Mouse (Mus musculus) intestine, embryonic 16.5 days (tissue): Measurements from ENCODE around the gene Iqcf3. TPM values are rescaled to one million over a fixed set of nuclear protein-coding genes. Genes with fewer than 3 reads are reported as not detected.

Source experiments
- ATAC-seq: fragments of 200-750 bp; cut with Nextera tagmentation; 2 replicates; pipeline ENCODE4 v1.8.0; 2017; ENCODE audit warnings: moderate TSS enrichment, moderate library complexity
- H3K27ac ChIP-seq: fragments of 300-500 bp; sonication (generic); 2 replicates; pipeline ENCODE4 v1.5.1; 2014; ENCODE audit warnings: mild to moderate bottlenecking, low read length
- H3K27me3 ChIP-seq: fragments of 300-500 bp; sonication (generic); replicated peaks from 2 replicates; pipeline ENCODE4 v1.6.1; 2014; ENCODE audit warnings: low read length, control low read depth, mixed read lengths; ENCODE audit not compliant: control insufficient read depth, insufficient read depth
- H3K36me3 ChIP-seq: fragments of 300-500 bp; sonication (generic); 2 replicates; pipeline ENCODE4 v1.6.1; 2014; ENCODE audit warnings: low read length, control low read depth; ENCODE audit not compliant: control insufficient read depth, insufficient read depth
- H3K4me1 ChIP-seq: fragments of 300-500 bp; sonication (generic); 2 replicates; pipeline ENCODE4 v1.6.1; 2014; ENCODE audit warnings: low read length, control low read depth, mixed read lengths; ENCODE audit not compliant: control insufficient read depth, insufficient read depth
- H3K4me2 ChIP-seq: fragments of 300-500 bp; sonication (generic); 2 replicates; pipeline ENCODE4 v1.6.1; 2014; ENCODE audit warnings: low read depth, low read length, control low read depth
- H3K4me3 ChIP-seq: fragments of 300-500 bp; sonication (generic); 2 replicates; pipeline ENCODE4 v1.5.1; 2014; ENCODE audit warnings: mild to moderate bottlenecking, low read length
- H3K9ac ChIP-seq: fragments of 300-500 bp; sonication (generic); 2 replicates; pipeline ENCODE4 v1.6.1; 2014; ENCODE audit warnings: low read depth, low read length
- H3K9me3 ChIP-seq: fragments of 300-500 bp; sonication (generic); 2 replicates; pipeline ENCODE4 v1.6.1; 2016; ENCODE audit warnings: low read length, control low read depth; ENCODE audit not compliant: control insufficient read depth
- WGBS: fragments of 180-500 bp; shearing (Covaris S2); extraction: QIAGEN DNeasy Blood & Tissue Kit; methylation state at CpG from one replicate; pipeline ENCODE4 v1.1.7; 2014; 5-methylcytosine and 5-hydroxymethylcytosine counted together
- polyA plus RNA-seq: library from polyadenylated mRNA; unstranded; fragments of >200 nt; fragmentation: Nextera tagmentation; extraction: Ambion mirVana; gene quantifications from 2 replicates; pipeline ENCODE4 v1.2.1, GENCODE M21; 2015

Gene Iqcf3
- polyA plus RNA-seq, 1 experiment from 2014 or later, result not detected

DNA sequence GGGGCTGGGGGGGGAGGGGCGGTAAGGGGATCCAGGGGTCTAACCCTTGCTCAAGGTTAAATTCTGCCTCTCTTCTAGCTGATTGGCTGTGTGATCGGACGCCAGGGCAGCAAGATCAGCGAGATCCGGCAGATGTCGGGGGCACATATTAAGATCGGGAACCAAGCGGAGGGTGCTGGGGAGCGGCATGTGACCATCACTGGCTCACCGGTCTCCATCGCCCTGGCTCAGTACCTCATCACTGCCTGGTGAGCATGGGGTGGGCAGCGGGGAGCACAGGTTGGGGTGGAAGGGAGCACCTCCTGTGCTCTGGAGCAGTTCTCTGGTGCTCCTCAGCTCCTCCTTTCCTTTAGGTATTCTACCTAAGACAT lies 99.0 kb downstream of the Iqcf3 start:
- ATAC-seq, result no peak
- no peak overlapping the region for H3K9ac ChIP-seq
- H3K9me3 ChIP-seq, result no peaks in the 10 kb centered on the region
- H3K27me3 ChIP-seq, result peaks cover 21% of the 10 kb centered on the region
- no peak overlapping the region for H3K4me2 ChIP-seq
- peaks cover 16% of the 10 kb centered on the region for H3K4me1 ChIP-seq
- no peak overlapping the region for H3K4me3 ChIP-seq
- H3K27ac ChIP-seq, result no peak overlapping the region
- WGBS, result 94% methylated on average over 12 of the region's 12 CpGs
- no peaks in the 10 kb centered on the region for H3K36me3 ChIP-seq

DNA sequence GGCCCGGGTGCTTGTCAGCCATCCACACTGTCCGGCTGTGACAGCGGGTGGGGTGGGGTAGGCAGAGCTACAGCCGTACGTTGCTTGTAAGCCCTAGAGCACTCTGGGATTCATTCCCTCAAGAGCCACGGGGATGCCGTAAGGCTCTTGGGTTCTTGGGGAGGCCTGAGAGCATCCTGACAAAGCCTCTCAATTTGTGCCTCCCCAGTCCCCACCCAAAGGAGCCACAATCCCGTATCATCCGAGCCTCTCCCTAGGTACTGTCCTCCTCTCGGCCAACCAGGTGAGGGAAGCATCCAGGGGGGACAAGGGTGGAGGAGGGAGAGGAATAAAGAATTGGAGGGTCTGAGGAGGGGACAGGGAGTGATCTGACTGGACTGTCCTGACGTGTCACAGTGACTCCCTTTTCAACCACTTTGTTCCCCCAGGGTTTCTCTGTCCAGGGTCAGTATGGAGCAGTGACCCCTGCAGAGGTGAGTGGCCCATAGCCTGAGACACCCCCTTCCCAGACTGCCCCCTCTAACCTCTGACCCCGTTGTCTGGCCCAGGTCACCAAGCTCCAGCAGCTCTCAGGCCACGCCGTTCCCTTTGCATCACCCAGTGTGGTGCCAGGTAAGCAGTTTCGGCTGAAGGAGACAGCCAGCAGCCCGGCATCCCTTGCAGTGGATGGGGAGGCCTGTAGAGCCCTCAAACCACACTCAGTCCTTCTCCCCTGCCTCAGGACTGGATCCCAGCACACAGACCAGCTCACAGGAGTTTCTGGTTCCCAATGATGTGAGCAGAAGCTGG lies 99.6 kb downstream of the Iqcf3 start:
- Histone ChIP-seq H3K36me3 (no peaks in the 10 kb centered on the region), H3K9ac (no peak overlapping the region), H3K9me3 (no peaks in the 10 kb centered on the region), H3K4me2 (no peak overlapping the region), H3K4me3 (no peak overlapping the region), H3K27ac (no peak overlapping the region), H3K27me3 (peaks cover 21% of the 10 kb centered on the region), H3K4me1 (peaks cover 22% of the 10 kb centered on the region)
- WGBS, result 88% methylated on average over 16 of the region's 16 CpGs
- no peak for ATAC-seq

GRCm38 (mm10) chr9:106461026-106461415 lies 100.4 kb downstream of the Iqcf3 start:
- WGBS, result 89% methylated on average over 9 of the region's 9 CpGs
- Histone ChIP-seq H3K9ac (no peak overlapping the region), H3K4me2 (no peak overlapping the region), H3K27ac (no peak overlapping the region), H3K4me3 (no peak overlapping the region), H3K27me3 (peaks cover 20% of the 10 kb centered on the region), H3K36me3 (no peaks in the 10 kb centered on the region), H3K4me1 (peaks cover 30% of the 10 kb centered on the region), H3K9me3 (no peaks in the 10 kb centered on the region)
- no peak for ATAC-seq

DNA sequence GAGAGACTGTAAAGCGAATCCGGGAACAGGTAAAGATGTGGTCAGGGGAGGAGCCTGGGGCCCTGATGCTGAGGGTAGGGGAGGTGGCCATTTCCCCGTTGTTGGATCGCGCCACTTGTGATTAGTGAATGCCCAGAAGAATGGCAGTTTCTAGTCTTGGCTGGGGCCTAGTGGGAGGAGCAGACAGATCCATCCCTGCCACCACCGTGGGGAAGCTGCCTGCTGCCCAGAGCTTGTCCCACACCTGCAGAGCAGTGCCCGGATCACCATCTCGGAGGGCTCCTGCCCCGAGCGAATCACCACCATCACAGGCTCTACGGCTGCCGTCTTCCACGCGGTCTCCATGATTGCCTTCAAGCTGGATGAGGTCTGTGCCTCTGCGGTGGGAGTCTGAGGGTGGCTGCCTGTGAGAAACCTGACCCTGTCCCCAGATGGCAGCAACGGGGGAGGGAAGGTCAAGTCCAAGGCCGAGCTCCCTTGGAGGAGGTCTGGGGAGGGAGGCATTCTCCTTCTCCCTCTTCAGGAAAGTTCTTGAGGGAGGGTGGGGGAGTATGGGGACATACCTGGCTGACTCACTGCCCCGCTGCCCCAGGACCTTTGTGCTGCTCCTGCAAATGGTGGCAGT lies 100.9 kb downstream of the Iqcf3 start:
- peaks cover 15% of the 10 kb centered on the region for H3K27me3 ChIP-seq
- no peak overlapping the region for H3K9ac ChIP-seq
- no peak overlapping the region for H3K4me2 ChIP-seq
- 79% methylated on average over 18 of the region's 18 CpGs for WGBS
- H3K4me3 ChIP-seq, result no peak overlapping the region
- no peaks in the 10 kb centered on the region for H3K9me3 ChIP-seq
- ATAC-seq, result no peak
- no peaks in the 10 kb centered on the region for H3K36me3 ChIP-seq
- H3K4me1 ChIP-seq, result peaks cover 33% of the 10 kb centered on the region
- no peak overlapping the region for H3K27ac ChIP-seq

DNA sequence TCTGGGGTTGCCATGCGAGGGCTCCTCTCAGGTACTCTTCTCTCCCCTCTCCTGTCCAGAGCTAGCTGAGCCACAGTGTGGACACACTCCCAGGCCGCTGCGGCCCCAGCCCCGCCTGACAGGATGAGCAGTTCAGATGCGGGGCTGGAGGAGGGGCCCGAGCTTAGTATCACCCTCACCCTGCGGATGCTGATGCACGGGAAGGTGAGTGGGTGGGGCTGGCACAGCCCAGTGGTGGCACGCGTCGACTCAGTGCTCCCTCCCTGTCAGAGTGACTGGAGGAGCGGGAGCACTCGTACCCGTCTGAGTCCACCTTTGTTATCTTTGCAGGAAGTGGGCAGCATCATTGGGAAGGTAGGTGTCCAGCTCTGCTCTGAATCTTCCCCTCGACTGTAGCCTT lies 101.5 kb downstream of the Iqcf3 start:
- Histone ChIP-seq H3K27ac (no peak overlapping the region), H3K9ac (no peak overlapping the region), H3K4me1 (peaks cover 33% of the 10 kb centered on the region), H3K4me2 (no peak overlapping the region), H3K27me3 (peaks cover 10% of the 10 kb centered on the region; the same call in 1 of the 2 replicates), H3K9me3 (no peaks in the 10 kb centered on the region), H3K4me3 (no peak overlapping the region), H3K36me3 (no peaks in the 10 kb centered on the region)
- 75% methylated on average over 15 of the region's 15 CpGs for WGBS
- no peak for ATAC-seq

- H3K27me3 ChIP-seq, result no peaks in the 10 kb centered on the region
- H3K36me3 ChIP-seq, result no peaks in the 10 kb centered on the region
- H3K9me3 ChIP-seq, result no peaks in the 10 kb centered on the region
- peaks cover 37% of the 10 kb centered on the region for H3K4me1 ChIP-seq
- ATAC-seq, result no peak
- WGBS, result 70% methylated on average over 5 of the region's 5 CpGs
- H3K27ac ChIP-seq, result no peak overlapping the region
- H3K4me2 ChIP-seq, result no peak overlapping the region
- no peak overlapping the region for H3K9ac ChIP-seq
- H3K4me3 ChIP-seq, result no peak overlapping the region
Measured at GRCm38 (mm10) chr9:106457920-106458319, 103.5 kb downstream of the Iqcf3 start.

GRCm38 (mm10) chr9:106457163-106457559 lies 104.3 kb downstream of the Iqcf3 start:
- H3K27ac ChIP-seq, result peak overlapping the region; percentile 26; the same call in 1 of the 2 replicates
- H3K4me3 ChIP-seq, result no peak overlapping the region
- no peaks in the 10 kb centered on the region for H3K9me3 ChIP-seq
- 59% methylated on average over 9 of the region's 9 CpGs for WGBS
- no peaks in the 10 kb centered on the region for H3K27me3 ChIP-seq
- peak overlapping the region; percentile 32; the same call in 1 of the 2 replicates for H3K9ac ChIP-seq
- no peaks in the 10 kb centered on the region for H3K36me3 ChIP-seq
- ATAC-seq, result no peak
- H3K4me1 ChIP-seq, result peaks cover 41% of the 10 kb centered on the region
- 0 out of 2 replicates have a peak overlapping the region, but pooled peaks have one; percentile 1 for H3K4me2 ChIP-seq

GRCm38 (mm10) chr9:106456325-106457162 lies 104.9 kb downstream of the Iqcf3 start:
- 47% methylated on average over 15 of the region's 15 CpGs for WGBS

More at GRCm38 (mm10) chr9:106456325-106457162, 104.9 kb downstream of the Iqcf3 start:
- Histone ChIP-seq H3K36me3 (no peaks in the 10 kb centered on the region), H3K27me3 (no peaks in the 10 kb centered on the region), H3K9ac (peak overlapping the region; percentile 32), H3K4me2 (peak overlapping the region; percentile 1), H3K4me1 (peaks cover 41% of the 10 kb centered on the region), H3K4me3 (no peak overlapping the region), H3K9me3 (no peaks in the 10 kb centered on the region), H3K27ac (peak overlapping the region; percentile 26; the same call in 1 of the 2 replicates)
- no peak for ATAC-seq
